Mouse (Mus musculus) intestine, embryonic 14.5 days (tissue): Measurements from ENCODE around the gene Dcaf1. TPM values are rescaled to one million over a fixed set of nuclear protein-coding genes. Genes with fewer than 3 reads are reported as not detected.

Experiments used
- ATAC-seq: fragments of 200-750 bp; cut with Nextera tagmentation; replicated peaks from 2 replicates; pipeline ENCODE4 v1.8.0; 2017; ENCODE audit warnings: low read depth, moderate number of reproducible peaks, moderate TSS enrichment, moderate library complexity; ENCODE audit not compliant: low FRiP score, low TSS enrichment
- DNase-seq: peaks from one replicate; pipeline ENCODE4 v3.0.0-alpha.2; 2018; ENCODE audit warnings: low spot score
- H3K27ac ChIP-seq: fragments of 300-500 bp; sonication (generic); 2 replicates; pipeline ENCODE4 v1.5.1; 2014; ENCODE audit warnings: low read depth, mild to moderate bottlenecking, control low read depth
- H3K27me3 ChIP-seq: fragments of 300-500 bp; sonication (generic); replicated peaks from 2 replicates; pipeline ENCODE4 v1.6.1; 2014; ENCODE audit warnings: low read length, control low read depth; ENCODE audit not compliant: control insufficient read depth, insufficient read depth
- H3K36me3 ChIP-seq: fragments of 300-500 bp; sonication (generic); 2 replicates; pipeline ENCODE4 v1.6.1; 2014; ENCODE audit warnings: low read length, control low read depth; ENCODE audit not compliant: control insufficient read depth, insufficient read depth
- H3K4me1 ChIP-seq: fragments of 300-500 bp; sonication (generic); replicated peaks from 2 replicates; pipeline ENCODE4 v1.6.1; 2014; ENCODE audit warnings: low read length, control low read depth, mixed read lengths; ENCODE audit not compliant: control insufficient read depth, insufficient read depth
- H3K4me2 ChIP-seq: fragments of 300-500 bp; sonication (generic); 2 replicates; pipeline ENCODE4 v1.6.1; 2014; ENCODE audit warnings: low read length
- H3K4me3 ChIP-seq: fragments of 300-500 bp; sonication (generic); 2 replicates; pipeline ENCODE4 v1.5.1; 2014; ENCODE audit warnings: low read depth, low read length, control low read depth, mixed read lengths
- H3K9ac ChIP-seq: fragments of 300-500 bp; sonication (generic); 2 replicates; pipeline ENCODE4 v1.6.1; 2014; ENCODE audit warnings: mild to moderate bottlenecking, low read length
- H3K9me3 ChIP-seq: fragments of 300-500 bp; sonication (generic); 2 replicates; pipeline ENCODE4 v1.6.1; 2016; ENCODE audit warnings: low read length, control low read depth; ENCODE audit not compliant: control insufficient read depth
- WGBS: fragments of 180-500 bp; shearing (Covaris S2); extraction: QIAGEN DNeasy Blood & Tissue Kit; methylation state at CpG from one replicate; pipeline ENCODE4 v1.1.7; 2014; 5-methylcytosine and 5-hydroxymethylcytosine counted together
- polyA plus RNA-seq: library from polyadenylated mRNA; unstranded; fragments of >200 nt; fragmentation: Nextera tagmentation; extraction: Ambion mirVana; gene quantifications from 2 replicates; pipeline ENCODE4 v1.2.1, GENCODE M21; 2014

Gene Dcaf1
- polyA plus RNA-seq, 1 experiment from 2014 or later = 24.1 TPM

- Histone ChIP-seq H3K9me3 (no peaks in the 10 kb centered on the region), H3K4me2 (peak overlapping the region; percentile 98), H3K36me3 (peaks cover 62% of the 10 kb centered on the region), H3K9ac (no peak overlapping the region), H3K27me3 (no peaks in the 10 kb centered on the region), H3K27ac (no peak overlapping the region), H3K4me1 (peaks cover 25% of the 10 kb centered on the region), H3K4me3 (no peak overlapping the region)
- ATAC-seq (no peak), DNase-seq (no peak)
- 70% methylated on average over 3 of the region's 3 CpGs for WGBS
These were observed 61.4 kb downstream of the Dcaf1 start for GRCm38 (mm10) chr9:106883085-106883484.

- Histone ChIP-seq H3K9me3 (no peaks in the 10 kb centered on the region), H3K27ac (no peak overlapping the region), H3K9ac (peak overlapping the region; percentile 21; the same call in 1 of the 2 replicates), H3K4me1 (peaks cover 25% of the 10 kb centered on the region), H3K27me3 (no peaks in the 10 kb centered on the region), H3K36me3 (peaks cover 63% of the 10 kb centered on the region), H3K4me3 (peak overlapping the region; percentile 87), H3K4me2 (peak overlapping the region; percentile 98)
- WGBS = 21% methylated on average over 16 of the region's 16 CpGs
- ATAC-seq (no peak), DNase-seq (peak; percentile 70)
These were observed 62.6 kb downstream of the Dcaf1 start for GRCm38 (mm10) chr9:106884306-106884705.

DNA sequence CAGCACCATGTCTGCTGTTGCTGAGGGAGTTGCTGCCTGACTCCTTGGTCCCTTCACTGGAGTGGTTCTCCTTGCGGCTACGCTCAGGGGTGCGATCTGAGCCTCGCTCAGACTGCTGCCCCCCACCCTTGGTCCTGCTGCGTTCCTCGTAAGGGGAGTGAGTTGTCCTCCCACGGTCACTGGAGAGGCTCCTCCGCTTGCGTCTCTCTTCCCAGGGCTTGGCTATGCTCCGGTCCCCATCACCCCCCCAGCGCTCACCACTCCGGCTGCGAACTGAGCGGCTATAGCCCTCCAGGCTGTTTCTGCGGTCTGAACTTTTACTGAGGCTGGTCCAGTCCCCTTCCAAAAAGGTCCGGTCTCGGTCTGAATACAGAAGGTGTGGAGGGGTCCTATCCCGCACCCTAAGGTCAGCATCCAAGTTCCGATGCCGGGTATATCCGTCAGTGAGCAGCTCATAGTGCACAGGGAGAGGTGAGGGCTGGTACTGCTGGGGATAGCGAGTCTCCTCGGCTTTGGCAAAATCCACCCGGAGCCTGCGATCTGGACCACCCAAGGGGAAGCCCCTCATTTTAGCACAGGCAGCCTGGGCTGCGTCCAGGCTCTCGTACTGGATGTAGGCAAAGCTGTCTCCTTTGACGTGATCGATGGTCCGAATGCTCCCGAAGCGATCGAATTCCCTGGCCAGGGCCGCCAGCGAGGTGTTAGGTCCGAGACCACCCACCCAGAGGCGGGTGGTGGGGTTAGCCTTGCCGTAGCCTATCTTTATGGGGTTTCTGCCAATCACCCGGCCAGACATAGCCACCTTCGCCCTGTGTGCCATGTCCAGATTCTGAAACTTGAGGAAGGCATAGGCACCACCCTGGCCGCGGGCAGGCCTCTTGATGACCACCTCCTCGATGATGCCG, 63.6 kb downstream of the Dcaf1 start:
- Histone ChIP-seq H3K9me3 (no peaks in the 10 kb centered on the region), H3K4me1 (peaks cover 29% of the 10 kb centered on the region), H3K27ac (no peak overlapping the region), H3K4me3 (peak overlapping the region; percentile 87), H3K4me2 (peak overlapping the region; percentile 98), H3K27me3 (no peaks in the 10 kb centered on the region), H3K36me3 (peaks cover 66% of the 10 kb centered on the region), H3K9ac (peak overlapping the region; percentile 96)
- WGBS = 15% methylated on average over 44 of the region's 44 CpGs
- ATAC-seq (no peak; the same call in 1 of the 2 replicates), DNase-seq (peak; percentile 67)

- Histone ChIP-seq H3K9ac (peak overlapping the region; percentile 96), H3K9me3 (no peaks in the 10 kb centered on the region), H3K27me3 (no peaks in the 10 kb centered on the region), H3K27ac (peak overlapping the region; percentile 85), H3K4me1 (peaks cover 38% of the 10 kb centered on the region), H3K4me2 (peak overlapping the region; percentile 98), H3K36me3 (peaks cover 64% of the 10 kb centered on the region), H3K4me3 (peak overlapping the region; percentile 87)
- peak; percentile 74 for DNase-seq
- WGBS = under 1% methylated on average over 92 of the region's 107 CpGs
- peak; percentile 0; the same call in 1 of the 2 replicates for ATAC-seq
These were observed 64.4 kb downstream of the Dcaf1 start for GRCm38 (mm10) chr9:106885901-106886731.

GRCm38 (mm10) chr9:106886828-106887702, 65.4 kb downstream of the Dcaf1 start, which contains the start of gene Rbm15b:
TSS of gene Rbm15b (minus strand) at chr9:106887428.
- Histone ChIP-seq H3K36me3 (peaks cover 55% of the 10 kb centered on the region), H3K9me3 (no peaks in the 10 kb centered on the region), H3K4me1 (peaks cover 40% of the 10 kb centered on the region), H3K9ac (peak within 1 kb of the TSS; percentile 96), H3K27me3 (no peaks in the 10 kb centered on the region), H3K4me2 (peak within 1 kb of the TSS; percentile 98), H3K4me3 (peak within 1 kb of the TSS; percentile 87), H3K27ac (peak within 1 kb of the TSS; percentile 85)
- 3% methylated on average over 85 of the region's 101 CpGs for WGBS
- ATAC-seq = peak; percentile 73
- DNase-seq = peak; percentile 96

- Histone ChIP-seq H3K27me3 (no peaks in the 10 kb centered on the region), H3K9ac (no peak overlapping the region), H3K4me2 (no peak overlapping the region), H3K27ac (no peak overlapping the region), H3K4me3 (no peak overlapping the region), H3K9me3 (no peaks in the 10 kb centered on the region), H3K36me3 (peaks cover 42% of the 10 kb centered on the region), H3K4me1 (peaks cover 36% of the 10 kb centered on the region)
- no peak for DNase-seq
- 93% methylated on average over 3 of the region's 3 CpGs for WGBS
- no peak for ATAC-seq
These were observed 66.7 kb downstream of the Dcaf1 start for GRCm38 (mm10) chr9:106888346-106888745.

DNA sequence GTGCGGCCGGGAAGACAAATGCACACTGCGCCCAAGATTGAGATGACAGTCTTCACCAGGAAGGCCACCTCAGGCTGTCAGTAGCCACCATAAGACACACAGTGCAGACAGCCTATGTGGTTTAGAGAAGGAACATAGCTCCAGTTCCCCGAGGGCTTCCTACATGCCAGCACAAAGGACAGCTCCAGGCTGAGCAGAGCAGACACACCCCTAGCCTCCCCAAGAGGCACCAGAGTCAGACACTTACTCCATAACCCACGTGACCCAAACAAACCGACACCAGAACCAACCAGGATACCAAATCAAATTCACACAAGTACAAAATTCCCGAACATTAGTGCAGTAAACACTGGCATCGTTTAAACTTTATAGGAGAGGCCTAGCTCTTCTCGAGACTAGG, 67.6 kb downstream of the Dcaf1 start:
- H3K4me1 ChIP-seq = peaks cover 28% of the 10 kb centered on the region
- H3K9ac ChIP-seq = no peak overlapping the region
- H3K9me3 ChIP-seq = no peaks in the 10 kb centered on the region
- H3K27me3 ChIP-seq = no peaks in the 10 kb centered on the region
- peaks cover 37% of the 10 kb centered on the region for H3K36me3 ChIP-seq
- ATAC-seq = no peak
- H3K4me2 ChIP-seq = no peak overlapping the region
- DNase-seq = no peak
- WGBS = 81% methylated on average over 9 of the region's 9 CpGs
- H3K4me3 ChIP-seq = no peak overlapping the region
- no peak overlapping the region for H3K27ac ChIP-seq
